Mouse (Mus musculus) retina, postnatal 7 days (tissue): ENCODE measurements around the gene Surf2.

Source experiments
- DNase-seq: peaks from one replicate; pipeline ENCODE4 v3.0.0-alpha.2; 2012; ENCODE audit warnings: low read depth, low spot score

Surf2 gene

GRCm38 (mm10) chr2:26960756-26961155, 44.6 kb downstream of the Surf2 start:
- DNase-seq, result no peak

GRCm38 (mm10) chr2:26963923-26964723, 48.0 kb downstream of the Surf2 start, which contains the start of gene Rexo4:
Gene Rexo4, minus strand, starts transcription at chr2:26964386.
- peak; percentile 94 for DNase-seq

- DNase-seq, result no peak
Observed at GRCm38 (mm10) chr2:26964724-26965370, 48.7 kb downstream of the Surf2 start.

- no peak for DNase-seq
Observed at GRCm38 (mm10) chr2:26967262-26967661, 51.1 kb downstream of the Surf2 start.
